Mouse (Mus musculus): Measurements from ENCODE around the gene Fam213b.

The Fam213b gene

DNA sequence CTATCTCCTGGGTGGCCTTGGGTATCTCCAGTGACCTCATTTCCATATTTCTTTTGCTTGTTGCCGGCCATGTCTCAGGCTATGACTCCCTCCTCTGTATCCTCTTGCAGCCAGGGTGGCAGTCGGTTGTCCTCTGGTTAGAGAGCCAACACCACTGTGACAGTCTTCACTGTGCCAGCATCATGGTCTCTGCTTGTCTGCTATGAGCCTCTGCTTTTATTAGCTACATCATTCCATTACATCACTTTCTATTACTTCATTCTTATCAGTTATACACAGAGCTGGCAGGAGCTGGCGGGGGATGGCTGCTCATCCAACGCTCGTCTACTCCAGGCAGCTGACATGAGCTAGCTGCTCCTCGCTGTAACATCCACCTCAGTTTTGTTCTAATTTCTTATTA lies 18.2 kb downstream of the Fam213b start:
- DNase-seq (ENCODE audit: low read depth, low spot score), result no peak

- DNase-seq (ENCODE audit: low read depth, low spot score), result peak; percentile 96
These were observed 20.9 kb downstream of the Fam213b start for GRCm38 (mm10) chr4:154877864-154878548.

GRCm38 (mm10) chr4:154873186-154873585 lies 25.7 kb downstream of the Fam213b start:
- DNase-seq (ENCODE audit: low read depth, low spot score), result no peak

DNA sequence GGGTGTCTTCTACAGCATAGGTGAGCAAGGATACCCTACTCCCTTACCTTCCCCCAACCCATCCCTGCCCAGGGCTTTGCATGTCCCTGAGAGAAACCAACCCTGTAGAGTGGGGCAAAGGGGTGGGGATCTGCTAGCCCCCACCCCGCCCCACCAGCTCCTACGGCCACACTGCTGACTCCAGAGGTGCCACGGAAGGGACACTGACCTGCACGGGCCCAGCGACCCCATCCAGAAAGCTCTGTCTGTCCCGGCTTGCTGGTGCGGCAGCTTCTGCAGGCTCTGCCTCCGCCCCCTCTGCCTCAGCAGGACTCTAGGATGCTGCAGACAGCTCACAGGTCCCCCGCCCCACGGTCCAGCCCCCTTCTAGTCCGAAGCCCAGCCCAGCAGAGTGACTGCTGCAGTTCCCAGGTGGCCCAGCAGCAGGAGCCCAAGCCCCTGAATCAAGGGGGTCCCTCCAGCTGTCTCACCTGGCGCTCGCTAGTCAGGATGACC lies 27.1 kb downstream of the Fam213b start:
- no peak for DNase-seq (ENCODE audit: low read depth, low spot score)

GRCm38 (mm10) chr4:154870721-154871120 lies 28.2 kb downstream of the Fam213b start:
- no peak for DNase-seq (ENCODE audit: low read depth, low spot score)

DNA sequence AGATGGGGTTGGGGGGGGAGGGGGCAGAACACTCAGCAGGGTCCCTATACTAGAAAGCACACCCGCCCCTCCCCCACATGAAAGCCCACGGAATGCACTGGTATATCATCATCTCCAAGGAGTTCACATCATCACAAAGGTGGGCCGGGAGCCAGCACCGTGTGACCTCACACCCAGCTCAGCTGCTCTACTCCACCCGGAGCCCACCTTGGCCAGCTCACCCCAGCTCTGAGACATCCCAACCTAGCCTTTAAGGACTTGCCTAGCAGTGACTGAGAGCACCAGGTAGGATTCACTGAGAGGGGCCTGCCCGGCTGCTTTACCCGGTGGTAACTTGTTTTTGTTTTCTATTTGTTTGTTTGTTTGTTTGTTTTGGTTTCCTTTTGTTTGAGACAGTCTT lies 29.5 kb downstream of the Fam213b start, which contains the start of gene Mmel1:
Mmel1 (plus strand) TSS at position 146 of the 400 bp plus-strand sequence.
- DNase-seq (ENCODE audit: low read depth, low spot score), result no peak

DNA sequence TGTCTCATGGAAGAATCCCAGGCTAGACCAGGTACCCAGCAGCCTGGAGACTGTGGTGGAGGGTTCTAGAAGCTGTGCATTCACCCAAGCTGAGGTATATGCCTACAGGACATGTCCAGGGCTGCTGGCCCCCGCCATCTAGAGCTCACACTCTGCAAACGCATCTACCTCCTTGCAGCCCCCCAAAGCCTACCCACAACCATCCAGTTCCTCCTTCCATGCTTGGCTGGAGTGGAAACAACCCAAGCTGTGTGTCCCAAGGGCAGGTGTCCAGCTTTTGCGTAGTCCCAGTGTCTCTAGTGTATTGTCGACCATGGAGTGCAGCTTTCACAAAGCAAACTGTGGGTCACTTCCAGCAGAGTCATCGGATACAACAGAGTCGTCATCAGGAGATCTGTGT lies 31.7 kb downstream of the Fam213b start:
- DNase-seq (ENCODE audit: low read depth, low spot score), result no peak

DNA sequence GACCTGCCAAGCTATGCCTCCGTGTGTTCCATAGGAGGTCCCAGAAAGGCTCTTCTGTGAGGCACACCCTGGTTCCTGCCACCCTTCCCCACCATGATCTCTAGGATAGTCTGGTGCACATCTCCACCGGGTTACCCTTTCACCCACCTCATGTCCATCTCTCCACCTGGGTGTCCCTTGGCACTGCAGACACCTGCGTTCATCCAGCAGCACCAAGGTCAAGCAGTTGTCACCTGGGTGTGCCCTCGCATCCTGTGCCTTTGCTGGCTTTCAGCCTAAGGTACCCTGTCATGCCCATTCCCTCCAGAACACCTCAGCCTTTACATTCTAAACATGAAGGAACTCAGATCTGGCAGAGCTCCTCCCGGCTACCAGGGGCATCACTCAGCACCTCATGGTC lies 32.5 kb downstream of the Fam213b start:
- DNase-seq (ENCODE audit: low read depth, low spot score), result no peak

DNA sequence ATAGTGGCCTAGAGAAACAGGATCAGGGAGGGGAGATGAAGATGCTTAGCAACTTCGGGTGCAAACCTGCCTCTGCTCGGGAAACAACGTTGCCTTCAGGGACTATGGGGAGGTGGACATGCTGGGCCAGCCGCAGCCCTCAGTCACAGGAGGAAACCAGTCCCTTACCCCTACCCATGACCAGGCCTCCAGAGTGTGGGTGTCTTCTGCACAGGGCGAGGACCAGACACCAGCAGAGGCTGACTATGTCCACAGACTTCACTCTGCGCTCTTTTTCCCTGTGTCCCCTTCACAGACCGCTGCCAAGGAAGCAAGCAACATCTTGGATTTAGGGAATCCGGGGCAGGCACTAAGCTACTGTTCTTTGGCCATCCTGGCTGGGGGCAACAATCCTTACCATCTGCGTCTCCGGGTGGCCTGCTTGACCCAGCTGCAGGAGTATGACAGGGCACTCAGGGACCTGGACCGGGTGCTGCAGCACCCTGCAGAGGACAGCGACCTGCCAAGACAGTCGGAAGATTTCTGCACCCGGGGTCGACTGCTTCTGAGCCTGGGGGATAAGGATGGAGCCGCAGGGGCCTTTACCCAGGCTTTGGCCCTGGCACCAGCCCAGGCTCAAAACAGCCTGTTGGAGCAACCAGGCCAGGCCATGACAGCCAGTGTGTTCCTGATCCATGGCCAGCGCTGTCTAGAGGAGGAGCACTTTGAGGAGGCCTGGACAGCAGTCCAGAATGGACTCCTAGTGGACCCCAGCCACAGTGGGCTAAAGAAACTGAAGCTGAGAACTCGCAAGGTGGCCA lies 33.8 kb downstream of the Fam213b start:
- DNase-seq (ENCODE audit: low read depth, low spot score), result no peak

- peak; percentile 79 for DNase-seq (ENCODE audit: low read depth, low spot score)
These were observed 34.6 kb downstream of the Fam213b start for GRCm38 (mm10) chr4:154864271-154864771.

GRCm38 (mm10) chr4:154863436-154863935 lies 35.4 kb downstream of the Fam213b start:
- DNase-seq (ENCODE audit: low read depth, low spot score), result no peak

DNA sequence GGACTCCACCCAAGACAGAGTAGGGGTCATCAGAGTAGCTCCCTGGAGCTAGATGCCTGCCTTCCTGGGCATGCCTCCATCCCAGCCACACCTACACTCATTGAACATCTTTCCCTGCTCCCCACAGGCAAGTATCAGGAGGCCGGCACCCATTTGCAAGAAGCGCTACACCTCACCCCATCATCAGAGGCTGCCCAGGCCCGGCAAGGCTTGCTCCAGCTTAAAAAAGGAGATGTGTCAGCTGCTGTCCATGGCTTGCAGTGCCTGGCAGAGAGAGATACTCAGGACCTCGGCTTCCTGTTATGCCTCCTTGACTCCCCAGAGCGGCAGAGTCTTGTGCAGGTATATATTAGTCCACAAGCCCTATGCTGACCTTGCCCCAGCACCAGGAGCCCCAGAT lies 37.0 kb downstream of the Fam213b start:
- DNase-seq (ENCODE audit: low read depth, low spot score), result no peak

- DNase-seq (ENCODE audit: low read depth, low spot score), result no peak
These were observed 40.3 kb downstream of the Fam213b start for GRCm38 (mm10) chr4:154858601-154859000.

DNA sequence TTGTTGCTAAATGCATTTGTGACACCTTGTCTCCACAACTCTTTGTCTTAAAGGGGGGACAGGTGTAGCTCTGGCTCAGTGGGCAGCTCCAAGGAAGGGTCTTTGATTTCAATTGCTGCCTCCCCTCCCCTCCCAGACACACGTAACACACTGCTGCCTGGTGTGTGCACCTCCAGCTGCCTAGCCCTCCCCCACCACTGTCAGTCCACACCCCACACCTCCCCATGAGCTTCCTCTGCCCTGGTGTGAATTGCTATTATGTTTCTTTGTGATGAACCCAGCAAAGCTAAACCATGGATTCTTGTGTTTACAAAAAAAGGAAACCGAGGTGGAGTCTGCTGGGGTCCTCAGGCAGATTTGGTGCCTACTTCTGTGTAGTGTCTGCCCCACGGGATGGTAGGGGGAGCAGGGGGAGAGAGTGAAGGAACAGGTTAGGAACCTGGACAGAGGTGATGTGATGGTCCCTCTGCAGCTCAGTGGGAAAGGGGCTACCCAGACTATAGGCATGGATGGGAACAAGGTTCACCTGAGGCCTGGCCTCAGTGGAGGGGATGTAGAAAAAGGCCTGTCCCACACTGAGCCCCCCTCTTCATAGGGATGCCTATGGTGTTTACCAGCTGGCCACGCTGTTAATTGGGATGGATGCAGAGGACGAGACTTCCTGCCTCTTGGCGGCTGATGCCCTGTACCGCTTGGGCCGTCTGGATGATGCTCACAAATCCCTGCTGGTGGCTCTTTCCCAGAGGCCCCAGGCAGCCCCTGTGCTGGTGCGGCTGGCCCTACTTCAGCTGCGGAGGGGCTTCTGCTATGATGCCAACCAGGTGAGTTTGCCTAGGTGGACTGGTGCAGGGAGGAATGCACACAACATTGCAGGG lies 41.3 kb downstream of the Fam213b start:
- DNase-seq (ENCODE audit: low read depth, low spot score), result no peak

DNA sequence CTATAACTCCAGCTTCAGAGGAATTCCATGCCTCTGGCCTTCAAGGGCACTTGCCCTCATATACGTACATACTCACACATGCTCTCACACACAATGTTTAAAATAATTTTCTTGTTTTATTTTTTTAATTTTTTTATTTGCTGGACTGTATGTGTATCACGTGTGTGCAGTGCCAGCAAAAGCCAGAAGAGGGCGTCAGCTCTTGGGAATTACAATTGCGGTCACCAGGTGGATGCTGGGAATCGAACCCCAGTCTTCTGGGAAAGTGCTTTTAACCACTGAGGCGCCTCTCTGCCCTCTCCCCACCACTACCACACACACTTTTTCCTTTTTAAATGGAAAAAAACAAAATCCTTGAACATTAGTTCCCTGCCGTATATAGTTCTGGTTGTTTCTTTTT lies 42.1 kb downstream of the Fam213b start:
- no peak for DNase-seq (ENCODE audit: low read depth, low spot score)

DNA sequence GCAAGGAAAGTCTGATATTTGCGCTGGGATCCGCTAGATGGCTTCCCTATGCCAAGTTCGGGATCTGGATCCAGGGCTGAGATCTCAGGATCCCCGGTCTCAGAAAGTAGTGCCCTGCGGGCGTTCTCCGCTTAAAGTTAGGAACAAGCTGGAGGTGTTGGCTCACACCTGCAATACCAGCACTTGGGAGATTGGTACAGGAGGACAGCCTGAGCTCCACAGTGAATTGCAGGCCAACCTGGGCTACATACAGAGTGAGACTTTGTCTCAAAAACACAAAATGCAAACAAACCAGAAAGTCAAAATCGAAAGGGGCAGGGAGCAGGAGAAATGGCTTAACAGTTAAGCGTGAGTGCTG lies 42.5 kb downstream of the Fam213b start:
- no peak for DNase-seq (ENCODE audit: low read depth, low spot score)

DNA sequence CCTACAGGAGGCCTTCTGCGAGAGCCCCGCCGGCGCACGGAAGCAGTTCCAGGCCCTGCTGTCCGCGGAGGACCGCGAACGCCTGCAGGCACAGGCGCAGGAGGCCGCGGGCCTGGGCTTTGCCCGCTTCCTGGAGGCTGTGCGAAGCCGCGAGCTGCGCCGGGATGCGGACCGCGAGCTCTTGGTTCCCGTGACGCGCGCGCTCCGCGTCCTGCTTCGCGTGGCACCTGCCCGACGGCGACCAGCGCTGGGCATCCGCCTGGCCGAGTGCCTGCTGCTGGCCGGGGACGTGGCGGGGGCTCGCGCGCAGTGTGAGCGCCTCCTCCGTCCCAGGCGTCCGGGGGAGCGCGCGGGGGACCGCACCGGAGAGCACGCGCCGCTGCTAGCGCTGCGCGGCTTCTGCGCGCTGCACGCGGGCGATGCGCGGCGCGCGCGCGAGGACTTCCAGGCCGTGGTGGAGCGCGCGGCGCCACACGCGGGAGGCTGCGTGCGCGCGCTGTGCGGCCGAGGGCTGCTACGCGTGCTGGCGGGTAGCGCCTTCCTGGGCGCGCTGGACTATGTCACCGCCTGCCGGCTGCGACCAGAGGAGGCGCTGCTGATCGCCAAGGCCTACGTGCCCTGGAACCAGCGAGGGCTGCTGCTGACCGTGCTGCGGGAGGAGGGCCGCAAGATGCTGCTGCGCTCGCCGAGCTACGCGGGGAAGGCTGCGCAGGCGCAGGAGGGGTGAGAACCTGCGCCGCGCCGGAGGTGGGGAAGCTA lies 43.0 kb downstream of the Fam213b start:
- DNase-seq (ENCODE audit: low read depth, low spot score), result peak; percentile 71

- DNase-seq (ENCODE audit: low read depth, low spot score), result no peak
These were observed 44.1 kb downstream of the Fam213b start for GRCm38 (mm10) chr4:154854676-154855345.

- no peak for DNase-seq (ENCODE audit: low read depth, low spot score)
These were observed 45.1 kb downstream of the Fam213b start for GRCm38 (mm10) chr4:154853881-154854280.

DNA sequence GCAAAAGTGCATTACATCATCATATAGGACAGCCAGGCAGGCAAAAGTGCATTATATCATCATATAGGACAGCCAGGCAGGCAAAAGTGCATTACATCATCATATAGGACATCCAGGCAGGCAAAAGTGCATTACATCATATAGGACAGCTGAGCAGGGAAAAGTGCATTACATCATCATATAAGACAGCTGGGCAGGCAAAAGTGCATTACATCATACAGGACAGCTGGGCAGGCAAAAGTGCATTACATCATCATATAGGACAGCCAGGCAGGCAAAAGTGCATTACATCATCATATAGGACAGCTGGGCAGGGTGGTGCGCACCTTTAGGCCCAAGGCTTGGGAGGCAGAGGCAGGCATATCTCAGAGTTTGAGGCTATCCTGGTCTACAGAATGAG lies 46.2 kb downstream of the Fam213b start:
- no peak for DNase-seq (ENCODE audit: low read depth, low spot score)

Measured in retina, adult 2 months (tissue).